Mouse (Mus musculus) cortical plate, adult 2 months (tissue): Measurements from ENCODE around the gene Gm906.
"Not testable (repeated sequence)": the region's sequence is repeated elsewhere in the genome, so short reads cannot be mapped to it uniquely, and the experiment has no call there.

Source experiments
- CTCF ChIP-seq: fragments of 200-500 bp; IDR thresholded peaks from 2 replicates; pipeline ENCODE4 v1.5.1; 2011; ENCODE audit warnings: mild to moderate bottlenecking, control low read depth, low read length; ENCODE audit not compliant: insufficient read depth; ENCODE audit errors: extremely low read depth
- POLR2A ChIP-seq: fragments of 200-500 bp; IDR thresholded peaks from 2 replicates; pipeline ENCODE4 v1.6.1; 2011; ENCODE audit warnings: mild to moderate bottlenecking, low read length, control low read depth; ENCODE audit not compliant: insufficient read depth; ENCODE audit errors: extremely low read depth

- not testable (repeated sequence) for TF ChIP-seq CTCF, POLR2A
Observed at GRCm38 (mm10) chr13:50210191-50210590, 39.9 kb downstream of the Gm906 start.
